Mouse (Mus musculus): ENCODE results near the gene Cdc42. TPM values are rescaled to one million over a fixed set of nuclear protein-coding genes. Genes with fewer than 3 reads are reported as not detected.

Cdc42 gene
- polyA plus RNA-seq, 1 experiment from 2014 or later = 869 TPM

DNA sequence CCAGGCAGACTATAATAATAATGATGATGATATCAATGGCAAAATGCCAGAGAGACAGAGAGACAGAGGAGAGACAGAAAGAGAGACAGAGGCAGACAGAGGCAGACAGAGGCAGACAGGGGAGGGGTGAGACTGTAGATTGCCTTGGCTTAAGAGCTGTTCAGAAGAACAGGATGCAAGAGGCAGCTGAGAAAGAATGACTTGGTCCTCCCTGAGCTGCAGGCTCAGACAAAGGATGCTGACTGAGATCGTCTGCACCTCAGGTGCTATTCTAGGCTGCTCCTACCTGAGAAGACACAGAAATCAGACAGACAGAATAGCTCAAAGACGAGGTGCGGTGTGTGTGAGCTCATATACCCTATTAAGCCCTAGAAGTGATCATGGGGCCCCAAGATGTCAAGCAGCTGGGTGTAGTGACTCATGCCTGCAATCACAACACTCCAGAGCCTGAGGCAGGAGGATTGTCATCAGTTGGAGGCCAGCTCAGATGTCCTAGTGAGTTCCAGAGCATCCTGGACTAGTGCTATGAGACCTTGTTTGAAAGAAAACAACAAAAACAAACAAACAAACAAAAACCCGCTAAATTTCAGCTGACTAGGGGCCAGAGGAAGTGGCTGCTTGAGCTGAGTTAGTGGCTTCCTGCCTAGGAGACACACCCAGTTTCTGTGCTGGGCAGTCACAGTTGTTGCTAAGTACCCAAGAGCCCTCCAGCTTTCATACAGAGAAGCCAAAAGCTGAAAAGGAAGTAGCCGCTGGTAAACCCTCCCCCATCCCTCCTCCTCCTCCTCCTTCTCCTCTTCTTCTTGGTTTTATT lies 10.0 kb upstream of the Cdc42 start:
- Histone ChIP-seq H3K4me2 (no peak overlapping the region), H3K9ac (no peak overlapping the region), H3K4me3 (no peak overlapping the region), H3K4me1 (replicated peaks) (peaks cover 10% of the 10 kb centered on the region), H3K36me3 (no peaks in the 10 kb centered on the region), H3K27ac (replicated peaks) (no peak overlapping the region), H3K27me3 (no peaks in the 10 kb centered on the region), H3K9me3 (no peaks in the 10 kb centered on the region)
- 50% methylated on average over 5 of the region's 5 CpGs for WGBS
- no peak for ATAC-seq (ENCODE audit: low read depth)

- no peaks in the 10 kb centered on the region for H3K36me3 ChIP-seq
- WGBS = 87% methylated on average over 4 of the region's 4 CpGs
- no peak overlapping the region for H3K4me3 ChIP-seq
- H3K9ac ChIP-seq = no peak overlapping the region
- H3K27ac ChIP-seq (replicated peaks) = no peak overlapping the region
- peaks cover 10% of the 10 kb centered on the region for H3K4me1 ChIP-seq (replicated peaks)
- no peaks in the 10 kb centered on the region for H3K27me3 ChIP-seq
- no peak overlapping the region for H3K4me2 ChIP-seq
- no peaks in the 10 kb centered on the region for H3K9me3 ChIP-seq
- no peak for ATAC-seq (ENCODE audit: low read depth)
These were observed 8.6 kb upstream of the Cdc42 start for GRCm38 (mm10) chr4:137366097-137366496.

GRCm38 (mm10) chr4:137365356-137366062 lies 8.0 kb upstream of the Cdc42 start:
- no peak for ATAC-seq (ENCODE audit: low read depth)
- no peak overlapping the region for H3K27ac ChIP-seq (replicated peaks)
- H3K9ac ChIP-seq = no peak overlapping the region
- H3K4me2 ChIP-seq = no peak overlapping the region
- H3K36me3 ChIP-seq = no peaks in the 10 kb centered on the region
- WGBS = 83% methylated on average over 19 of the region's 19 CpGs
- peaks cover 8% of the 10 kb centered on the region for H3K4me1 ChIP-seq (replicated peaks)
- H3K4me3 ChIP-seq = no peak overlapping the region
- no peaks in the 10 kb centered on the region for H3K27me3 ChIP-seq
- H3K9me3 ChIP-seq = no peaks in the 10 kb centered on the region

DNA sequence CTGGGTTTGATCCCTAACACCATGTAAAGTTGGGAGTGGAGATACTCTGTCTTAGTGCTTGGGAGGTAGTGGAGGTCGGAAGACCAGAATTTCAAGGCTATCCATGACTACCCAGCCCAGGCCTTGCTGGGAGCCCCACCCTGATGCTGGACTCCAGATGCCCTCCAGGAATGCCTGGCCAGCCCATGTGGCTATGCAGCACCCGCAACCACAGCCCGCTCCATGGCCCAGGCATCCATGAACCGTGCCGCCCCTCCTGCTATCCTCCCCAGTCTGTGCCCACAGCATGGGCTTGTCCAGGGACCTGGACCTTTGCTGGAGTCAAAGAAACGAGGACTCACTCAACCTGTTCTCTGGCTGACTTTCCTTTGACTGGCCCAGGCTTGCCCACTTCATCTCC lies 7.3 kb upstream of the Cdc42 start:
- WGBS = 88% methylated on average over 6 of the region's 6 CpGs
- Histone ChIP-seq H3K27ac (replicated peaks) (no peak overlapping the region), H3K4me2 (no peak overlapping the region), H3K9me3 (no peaks in the 10 kb centered on the region), H3K27me3 (no peaks in the 10 kb centered on the region), H3K36me3 (no peaks in the 10 kb centered on the region), H3K4me3 (no peak overlapping the region), H3K9ac (no peak overlapping the region), H3K4me1 (replicated peaks) (peaks cover 2% of the 10 kb centered on the region; the same call in 1 of the 2 replicates)
- ATAC-seq (ENCODE audit: low read depth) = no peak

- ATAC-seq (ENCODE audit: low read depth) = no peak
- Histone ChIP-seq H3K27me3 (no peaks in the 10 kb centered on the region), H3K27ac (replicated peaks) (no peak overlapping the region), H3K9ac (no peak overlapping the region), H3K9me3 (no peaks in the 10 kb centered on the region), H3K4me1 (replicated peaks) (peaks cover 5% of the 10 kb centered on the region), H3K4me3 (no peak overlapping the region), H3K4me2 (no peak overlapping the region), H3K36me3 (no peaks in the 10 kb centered on the region)
- 73% methylated on average over 3 of the region's 3 CpGs for WGBS
These were observed 3.5 kb upstream of the Cdc42 start for GRCm38 (mm10) chr4:137360996-137361395.

DNA sequence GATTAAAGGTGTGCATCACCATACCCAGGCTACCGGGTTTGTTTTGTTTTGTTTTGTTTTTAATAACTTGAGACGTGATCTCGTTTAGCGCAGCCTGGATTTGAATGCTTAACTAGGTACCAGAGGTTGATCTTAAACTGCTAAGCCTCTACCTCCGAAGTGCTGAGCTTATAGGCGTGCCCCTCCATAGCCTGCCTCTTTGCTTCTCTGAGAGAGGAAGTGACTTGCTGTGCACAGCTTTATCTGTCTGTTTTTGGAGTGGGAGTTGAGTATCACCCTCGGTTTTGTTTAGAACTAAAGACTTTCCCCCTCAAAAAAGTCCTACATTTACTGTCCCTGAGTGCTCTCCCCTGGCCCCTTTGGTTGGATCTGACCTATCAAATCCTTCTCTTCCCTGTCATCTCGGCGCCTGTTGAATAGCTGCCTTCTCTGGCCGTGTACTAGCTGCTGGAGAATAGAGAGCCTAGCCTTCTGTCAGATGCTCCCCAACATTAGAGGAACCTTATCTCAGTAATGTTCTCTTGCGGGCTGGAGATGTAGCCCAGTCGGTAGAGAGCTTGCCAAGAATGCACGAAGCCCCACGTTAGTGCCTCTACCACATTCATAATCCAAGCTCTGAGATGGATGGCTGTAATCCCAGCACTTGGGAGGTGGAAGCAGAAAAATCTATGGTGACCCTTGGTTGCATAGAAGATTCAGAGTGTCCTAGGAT lies 927 bp upstream of the Cdc42 start:
- no peak overlapping the region for H3K4me3 ChIP-seq
- 58% methylated on average over 14 of the region's 14 CpGs for WGBS
- no peak for ATAC-seq (ENCODE audit: low read depth)

DNA sequence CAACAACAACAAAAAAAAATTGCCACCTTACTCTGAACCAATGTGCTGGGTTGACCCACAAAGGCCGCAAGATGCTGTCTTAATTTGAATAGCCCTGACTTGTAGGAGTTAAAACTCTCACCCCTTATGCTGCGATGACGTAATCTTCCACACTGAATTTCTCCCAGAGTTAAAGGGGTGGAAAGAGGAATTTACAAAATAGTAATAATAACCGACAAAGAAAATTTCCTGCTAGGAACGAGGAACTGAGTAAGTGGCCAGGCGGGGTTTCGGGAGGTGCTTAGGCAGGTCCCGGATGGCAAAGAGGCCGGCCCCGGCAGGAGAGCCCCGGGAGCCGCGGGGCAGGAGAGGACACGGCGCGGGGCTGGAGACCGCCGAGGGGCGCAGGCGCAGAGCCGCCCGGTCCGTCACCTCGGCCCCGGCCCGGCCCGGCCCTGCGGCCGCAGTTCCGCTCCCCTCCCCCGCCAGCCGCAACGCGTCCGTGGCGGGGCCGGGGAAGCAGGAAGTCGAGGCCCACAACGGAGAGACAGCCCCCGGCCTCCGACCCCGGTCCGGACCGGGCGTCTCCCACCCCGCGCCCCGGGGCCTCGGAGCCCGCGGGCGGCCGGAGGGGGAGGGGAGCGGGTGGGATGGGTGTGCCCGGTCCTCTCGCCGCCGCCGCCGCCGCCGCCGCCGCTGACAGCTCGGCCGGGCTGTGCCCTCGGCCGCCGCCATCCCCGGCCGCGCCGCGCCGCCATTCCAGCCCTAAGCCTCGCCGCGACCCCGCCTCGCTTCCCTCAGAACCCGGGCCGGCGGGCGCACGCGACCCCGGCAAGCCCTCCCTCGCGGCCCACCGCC lies 628 bp downstream of the Cdc42 start:
- Histone ChIP-seq H3K9me3 (no peaks in the 10 kb centered on the region), H3K4me3 (peak overlapping the region; percentile 97), H3K9ac (peak overlapping the region; percentile 99), H3K4me2 (peak overlapping the region; percentile 68), H3K27me3 (no peaks in the 10 kb centered on the region), H3K36me3 (no peaks in the 10 kb centered on the region), H3K4me1 (replicated peaks) (peaks cover 42% of the 10 kb centered on the region), H3K27ac (replicated peaks) (peak overlapping the region; percentile 99)
- under 1% methylated on average over 36 of the region's 90 CpGs for WGBS
- peak; percentile 74 for ATAC-seq (ENCODE audit: low read depth)

More for the DNA sequence above, 927 bp upstream of the Cdc42 start:
- no peaks in the 10 kb centered on the region for H3K36me3 ChIP-seq
- H3K4me1 ChIP-seq (replicated peaks) = peaks cover 27% of the 10 kb centered on the region
- no peak overlapping the region for H3K27ac ChIP-seq (replicated peaks)
- H3K4me2 ChIP-seq = peak overlapping the region; percentile 20; the same call in 1 of the 2 replicates
- no peaks in the 10 kb centered on the region for H3K9me3 ChIP-seq
- H3K27me3 ChIP-seq = no peaks in the 10 kb centered on the region
- H3K9ac ChIP-seq = no peak overlapping the region; the same call in 1 of the 2 replicates

- Histone ChIP-seq H3K27me3 (no peaks in the 10 kb centered on the region), H3K9me3 (no peaks in the 10 kb centered on the region), H3K36me3 (no peaks in the 10 kb centered on the region; the same call in 1 of the 2 replicates), H3K4me1 (replicated peaks) (peaks cover 62% of the 10 kb centered on the region), H3K9ac (no peak overlapping the region), H3K4me2 (no peak overlapping the region), H3K4me3 (no peak overlapping the region), H3K27ac (replicated peaks) (no peak overlapping the region)
- ATAC-seq (ENCODE audit: low read depth) = no peak
These were observed 6.9 kb downstream of the Cdc42 start for GRCm38 (mm10) chr4:137350627-137351026.

DNA sequence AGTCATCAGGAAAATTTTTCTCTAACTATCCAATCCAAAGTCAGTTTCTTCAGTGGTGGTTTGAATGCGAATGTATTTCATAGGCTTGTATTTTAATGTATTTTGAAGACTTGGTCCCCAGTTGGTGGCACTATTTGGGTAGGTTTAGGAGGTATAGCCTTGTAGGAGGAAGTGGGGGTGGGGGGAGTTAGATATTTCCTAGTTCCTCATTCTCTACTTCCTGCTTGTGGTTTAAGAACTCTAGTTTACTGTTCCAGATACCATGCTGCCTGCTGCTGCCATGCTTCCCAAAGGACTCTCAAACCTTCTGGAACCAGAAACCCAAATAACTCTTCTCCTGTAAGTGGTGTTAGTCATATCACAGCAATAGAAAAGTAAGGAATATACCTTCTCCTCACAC lies 11.7 kb downstream of the Cdc42 start:
- H3K4me1 ChIP-seq (replicated peaks) = peaks cover 24% of the 10 kb centered on the region
- H3K4me2 ChIP-seq = no peak overlapping the region
- H3K27me3 ChIP-seq = no peaks in the 10 kb centered on the region
- no peak for ATAC-seq (ENCODE audit: low read depth)
- H3K36me3 ChIP-seq = no peaks in the 10 kb centered on the region; the same call in 1 of the 2 replicates
- 100% methylated on average over 1 of the region's 1 CpGs for WGBS
- no peak overlapping the region for H3K4me3 ChIP-seq
- no peaks in the 10 kb centered on the region for H3K9me3 ChIP-seq
- no peak overlapping the region for H3K9ac ChIP-seq
- no peak overlapping the region for H3K27ac ChIP-seq (replicated peaks)

GRCm38 (mm10) chr4:137345112-137345511 lies 12.4 kb downstream of the Cdc42 start:
- no peak for ATAC-seq (ENCODE audit: low read depth)
- H3K27ac ChIP-seq (replicated peaks) = no peak overlapping the region
- H3K27me3 ChIP-seq = no peaks in the 10 kb centered on the region
- H3K36me3 ChIP-seq = no peaks in the 10 kb centered on the region; the same call in 1 of the 2 replicates
- no peak overlapping the region for H3K9ac ChIP-seq
- no peak overlapping the region for H3K4me2 ChIP-seq
- no peaks in the 10 kb centered on the region for H3K9me3 ChIP-seq
- H3K4me3 ChIP-seq = no peak overlapping the region
- WGBS = 88% methylated on average over 2 of the region's 2 CpGs
- peaks cover 24% of the 10 kb centered on the region for H3K4me1 ChIP-seq (replicated peaks)

DNA sequence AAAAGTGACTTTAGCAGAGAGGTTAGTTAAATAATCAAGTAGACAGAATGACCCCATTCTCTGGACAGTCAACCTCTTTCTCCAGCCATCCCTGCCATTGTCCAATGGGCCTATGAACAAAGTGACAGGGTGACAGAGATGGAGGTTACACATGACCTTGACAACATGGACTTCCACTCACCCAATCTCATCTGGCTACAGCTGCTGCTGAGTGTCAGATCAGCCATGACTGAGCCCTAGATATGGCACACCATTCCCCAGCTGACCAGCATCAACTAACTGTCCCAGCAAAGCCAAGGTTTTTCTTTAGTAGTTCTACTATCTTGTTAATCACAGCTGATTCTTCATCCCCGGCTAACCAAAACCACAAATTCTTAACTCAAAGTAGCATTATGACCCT lies 14.7 kb downstream of the Cdc42 start:
- Histone ChIP-seq H3K9me3 (no peaks in the 10 kb centered on the region), H3K27me3 (no peaks in the 10 kb centered on the region), H3K4me2 (no peak overlapping the region), H3K4me3 (no peak overlapping the region), H3K4me1 (replicated peaks) (peaks cover 17% of the 10 kb centered on the region), H3K9ac (no peak overlapping the region), H3K36me3 (no peaks in the 10 kb centered on the region; the same call in 1 of the 2 replicates), H3K27ac (replicated peaks) (no peak overlapping the region)
- 92% methylated on average over 1 of the region's 1 CpGs for WGBS
- ATAC-seq (ENCODE audit: low read depth) = no peak

All from neural tube, embryonic 13.5 days (tissue).